Mouse (Mus musculus): ENCODE measurements around the gene Gfap. TPM values are rescaled to one million over a fixed set of nuclear protein-coding genes. Genes with fewer than 3 reads are reported as not detected.
A peak's percentile ranks its signal among the peaks of the same experiment; 100 is the strongest.

Gene Gfap
- polyA plus RNA-seq, 1 experiment from 2014 or later = 0.29 TPM

GRCm38 (mm10) chr11:102925351-102925717, 24.6 kb upstream of the Gfap start:
- H3K4me3 ChIP-seq = peak overlapping the region; percentile 81
- H3K4me1 ChIP-seq = peaks cover 19% of the 10 kb centered on the region
- H3K9ac ChIP-seq = peak overlapping the region; percentile 77
- H3K36me3 ChIP-seq = 0 out of 2 replicates have a peak, but pooled peaks cover 3% of the 10 kb centered on the region
- ATAC-seq (ENCODE audit: insufficient number of reproducible peaks, insufficient read depth, low FRiP score, low TSS enrichment) = 0 out of 2 replicates have a peak, but pooled peaks have one; percentile 11
- H3K27me3 ChIP-seq = no peaks in the 10 kb centered on the region
- peak overlapping the region; percentile 95 for H3K27ac ChIP-seq
- 2% methylated on average over 10 of the region's 10 CpGs for WGBS
- H3K4me2 ChIP-seq (replicated peaks) = peak overlapping the region; percentile 72
- no peaks in the 10 kb centered on the region for H3K9me3 ChIP-seq

- Histone ChIP-seq H3K9me3 (no peaks in the 10 kb centered on the region), H3K36me3 (0 out of 2 replicates have a peak, but pooled peaks cover 3% of the 10 kb centered on the region), H3K4me2 (replicated peaks) (peak within 1 kb of the TSS; percentile 72), H3K4me1 (peaks cover 19% of the 10 kb centered on the region), H3K4me3 (peak within 1 kb of the TSS; percentile 81), H3K9ac (peak within 1 kb of the TSS; percentile 77), H3K27me3 (no peaks in the 10 kb centered on the region), H3K27ac (peak within 1 kb of the TSS; percentile 95)
- under 1% methylated on average over 62 of the region's 62 CpGs for WGBS
- ATAC-seq (ENCODE audit: insufficient number of reproducible peaks, insufficient read depth, low FRiP score, low TSS enrichment) = peak; percentile 93
These were observed 24.0 kb upstream of the Gfap start, which contains the start of gene Kif18b for GRCm38 (mm10) chr11:102924557-102925350. TSS of gene Kif18b (minus strand) at chr11:102925124.

- H3K4me1 ChIP-seq = peaks cover 19% of the 10 kb centered on the region
- H3K27me3 ChIP-seq = no peaks in the 10 kb centered on the region
- no peak overlapping the region for H3K9ac ChIP-seq
- 0 out of 2 replicates have a peak, but pooled peaks cover 3% of the 10 kb centered on the region for H3K36me3 ChIP-seq
- ATAC-seq (ENCODE audit: insufficient number of reproducible peaks, insufficient read depth, low FRiP score, low TSS enrichment) = no peak
- WGBS = 80% methylated on average over 6 of the region's 6 CpGs
- 0 out of 2 replicates have a peak overlapping the region, but pooled peaks have one; percentile 23 for H3K27ac ChIP-seq
- no peaks in the 10 kb centered on the region for H3K9me3 ChIP-seq
- no peak overlapping the region for H3K4me3 ChIP-seq
- H3K4me2 ChIP-seq (replicated peaks) = no peak overlapping the region
These were observed 20.8 kb upstream of the Gfap start for GRCm38 (mm10) chr11:102921491-102921890.

- 74% methylated on average over 4 of the region's 4 CpGs for WGBS
- Histone ChIP-seq H3K27ac (no peak overlapping the region), H3K9ac (no peak overlapping the region), H3K4me1 (peaks cover 16% of the 10 kb centered on the region), H3K4me3 (no peak overlapping the region), H3K36me3 (peaks cover 37% of the 10 kb centered on the region), H3K4me2 (replicated peaks) (no peak overlapping the region), H3K27me3 (no peaks in the 10 kb centered on the region), H3K9me3 (no peaks in the 10 kb centered on the region)
- ATAC-seq (ENCODE audit: insufficient number of reproducible peaks, insufficient read depth, low FRiP score, low TSS enrichment) = no peak
These were observed 17.4 kb upstream of the Gfap start for GRCm38 (mm10) chr11:102918077-102918476.

- 92% methylated on average over 9 of the region's 9 CpGs for WGBS
- no peak for ATAC-seq (ENCODE audit: insufficient number of reproducible peaks, insufficient read depth, low FRiP score, low TSS enrichment)
- no peak overlapping the region for H3K4me2 ChIP-seq (replicated peaks)
- no peak overlapping the region for H3K4me3 ChIP-seq
- H3K27me3 ChIP-seq = no peaks in the 10 kb centered on the region
- H3K27ac ChIP-seq = no peak overlapping the region
- no peaks in the 10 kb centered on the region for H3K4me1 ChIP-seq
- H3K9me3 ChIP-seq = no peaks in the 10 kb centered on the region
- H3K9ac ChIP-seq = no peak overlapping the region
- H3K36me3 ChIP-seq = peaks cover 58% of the 10 kb centered on the region
These were observed 14.7 kb upstream of the Gfap start for GRCm38 (mm10) chr11:102915380-102915779.

- no peak overlapping the region for H3K4me3 ChIP-seq
- 77% methylated on average over 7 of the region's 7 CpGs for WGBS
- no peaks in the 10 kb centered on the region for H3K27me3 ChIP-seq
- H3K9me3 ChIP-seq = no peaks in the 10 kb centered on the region
- ATAC-seq (ENCODE audit: insufficient number of reproducible peaks, insufficient read depth, low FRiP score, low TSS enrichment) = no peak
- peaks cover 98% of the 10 kb centered on the region for H3K36me3 ChIP-seq
- no peaks in the 10 kb centered on the region for H3K4me1 ChIP-seq
- no peak overlapping the region for H3K4me2 ChIP-seq (replicated peaks)
- H3K27ac ChIP-seq = no peak overlapping the region
- H3K9ac ChIP-seq = no peak overlapping the region
These were observed 10.7 kb upstream of the Gfap start for GRCm38 (mm10) chr11:102911376-102911775.

- H3K4me1 ChIP-seq = no peaks in the 10 kb centered on the region
- H3K27me3 ChIP-seq = no peaks in the 10 kb centered on the region
- ATAC-seq (ENCODE audit: insufficient number of reproducible peaks, insufficient read depth, low FRiP score, low TSS enrichment) = no peak
- H3K4me2 ChIP-seq (replicated peaks) = no peak overlapping the region
- no peak overlapping the region for H3K9ac ChIP-seq
- no peaks in the 10 kb centered on the region for H3K9me3 ChIP-seq
- peaks cover 36% of the 10 kb centered on the region for H3K36me3 ChIP-seq
- H3K4me3 ChIP-seq = no peak overlapping the region
- 75% methylated on average over 7 of the region's 7 CpGs for WGBS
- no peak overlapping the region for H3K27ac ChIP-seq
These were observed 2.9 kb upstream of the Gfap start for GRCm38 (mm10) chr11:102903654-102904053.

- no peak overlapping the region for H3K27ac ChIP-seq
These were observed 1.4 kb upstream of the Gfap start for GRCm38 (mm10) chr11:102902107-102902506.

GRCm38 (mm10) chr11:102901199-102901598, 487 bp upstream of the Gfap start:
- Histone ChIP-seq H3K4me2 (replicated peaks) (no peak overlapping the region), H3K27me3 (peaks cover 9% of the 10 kb centered on the region; the same call in 1 of the 2 replicates), H3K9me3 (no peaks in the 10 kb centered on the region), H3K4me1 (no peaks in the 10 kb centered on the region), H3K27ac (no peak overlapping the region), H3K36me3 (peaks cover 11% of the 10 kb centered on the region), H3K9ac (no peak overlapping the region), H3K4me3 (no peak overlapping the region)
- no peak for ATAC-seq (ENCODE audit: insufficient number of reproducible peaks, insufficient read depth, low FRiP score, low TSS enrichment)
- WGBS = 71% methylated on average over 4 of the region's 4 CpGs

More at GRCm38 (mm10) chr11:102902107-102902506, 1.4 kb upstream of the Gfap start:
- Histone ChIP-seq H3K9me3 (no peaks in the 10 kb centered on the region), H3K36me3 (peaks cover 20% of the 10 kb centered on the region), H3K4me1 (no peaks in the 10 kb centered on the region), H3K9ac (no peak overlapping the region), H3K27me3 (0 out of 2 replicates have a peak, but pooled peaks cover 1% of the 10 kb centered on the region), H3K4me3 (no peak overlapping the region), H3K4me2 (replicated peaks) (no peak overlapping the region)
- ATAC-seq (ENCODE audit: insufficient number of reproducible peaks, insufficient read depth, low FRiP score, low TSS enrichment) = no peak
- WGBS = 83% methylated on average over 5 of the region's 5 CpGs

- Histone ChIP-seq H3K4me2 (replicated peaks) (no peak overlapping the region), H3K36me3 (no peaks in the 10 kb centered on the region), H3K9ac (no peak overlapping the region; the same call in 1 of the 2 replicates), H3K4me3 (no peak overlapping the region), H3K4me1 (0 out of 2 replicates have a peak, but pooled peaks cover 2% of the 10 kb centered on the region), H3K9me3 (no peaks in the 10 kb centered on the region), H3K27me3 (peaks cover 29% of the 10 kb centered on the region), H3K27ac (no peak overlapping the region)
- 61% methylated on average over 9 of the region's 9 CpGs for WGBS
- ATAC-seq (ENCODE audit: insufficient number of reproducible peaks, insufficient read depth, low FRiP score, low TSS enrichment) = no peak
These were observed 2.3 kb downstream of the Gfap start for GRCm38 (mm10) chr11:102898408-102898807.

- Histone ChIP-seq H3K9ac (no peak overlapping the region), H3K27ac (no peak overlapping the region), H3K4me1 (0 out of 2 replicates have a peak, but pooled peaks cover 4% of the 10 kb centered on the region), H3K9me3 (no peaks in the 10 kb centered on the region), H3K4me2 (replicated peaks) (no peak overlapping the region), H3K4me3 (no peak overlapping the region), H3K36me3 (no peaks in the 10 kb centered on the region), H3K27me3 (peaks cover 42% of the 10 kb centered on the region)
- ATAC-seq (ENCODE audit: insufficient number of reproducible peaks, insufficient read depth, low FRiP score, low TSS enrichment) = no peak
- 80% methylated on average over 20 of the region's 20 CpGs for WGBS
These were observed 4.1 kb downstream of the Gfap start for GRCm38 (mm10) chr11:102896641-102897040.

- ATAC-seq (ENCODE audit: insufficient number of reproducible peaks, insufficient read depth, low FRiP score, low TSS enrichment) = no peak
- no peak overlapping the region for H3K27ac ChIP-seq
- no peak overlapping the region for H3K4me3 ChIP-seq
- H3K4me1 ChIP-seq = 0 out of 2 replicates have a peak, but pooled peaks cover 4% of the 10 kb centered on the region
- no peaks in the 10 kb centered on the region for H3K36me3 ChIP-seq
- no peaks in the 10 kb centered on the region for H3K9me3 ChIP-seq
- no peak overlapping the region for H3K9ac ChIP-seq
- no peak overlapping the region for H3K4me2 ChIP-seq (replicated peaks)
- peaks cover 46% of the 10 kb centered on the region for H3K27me3 ChIP-seq
- 79% methylated on average over 9 of the region's 9 CpGs for WGBS
These were observed 4.9 kb downstream of the Gfap start for GRCm38 (mm10) chr11:102895779-102896178.
